Mouse (Mus musculus) MEL (cell line): ENCODE measurements around the gene 4933400A11Rik.

ENCODE experiments used
- HCFC1 ChIP-seq: IDR thresholded peaks from 2 replicates; pipeline ENCODE4 v1.6.1; 2012; ENCODE audit warnings: low read depth, mild to moderate bottlenecking, inconsistent platforms, low read length, improper control_type of control experiment, moderate library complexity
- TAL1 ChIP-seq: IDR thresholded peaks from 2 replicates; pipeline ENCODE4 v1.6.1; 2012; ENCODE audit warnings: mild to moderate bottlenecking, inconsistent platforms, low read length, moderate library complexity, mixed read lengths

- no peak for TF ChIP-seq HCFC1
- no peak for TF ChIP-seq TAL1
These were observed 48.7 kb upstream of the 4933400A11Rik start for GRCm38 (mm10) chrX:169828136-169828535.
